Mouse (Mus musculus) cerebellum, adult 2 months (tissue): ENCODE data around the gene Nod2. TPM values are rescaled to one million over a fixed set of nuclear protein-coding genes. Genes with fewer than 3 reads are reported as not detected.

Experiments
- DNase-seq, 2 experiments: peaks; one replicate each; pipeline ENCODE4 v3.0.0; 2021
- H3K27ac ChIP-seq: fragments of 200-500 bp; 2 replicates; pipeline ENCODE4 v1.5.1; 2012; ENCODE audit warnings: low read length, control low read depth, inconsistent platforms; ENCODE audit not compliant: insufficient read depth
- H3K27me3 ChIP-seq: fragments of 200-500 bp; 2 replicates; pipeline ENCODE4 v1.6.1; 2012; ENCODE audit warnings: inconsistent platforms, mild to moderate bottlenecking, low read length, moderate library complexity; ENCODE audit not compliant: control insufficient read depth, insufficient read depth
- H3K4me1 ChIP-seq: fragments of 200-500 bp; 2 replicates; pipeline ENCODE4 v1.6.1; 2011; ENCODE audit warnings: low read length; ENCODE audit not compliant: control insufficient read depth, insufficient read depth
- H3K4me3 ChIP-seq: fragments of 200-500 bp; replicated peaks from 2 replicates; pipeline ENCODE3; 2011; ENCODE audit warnings: mild to moderate bottlenecking, low read depth, low read length, control low read depth; ENCODE audit not compliant: insufficient read depth
- CTCF ChIP-seq: fragments of 200-500 bp; IDR thresholded peaks from 2 replicates; pipeline ENCODE4 v1.5.1; 2011; ENCODE audit warnings: low read depth, mild to moderate bottlenecking, control low read depth, low read length, moderate library complexity, borderline replicate concordance; ENCODE audit not compliant: insufficient read depth
- POLR2A ChIP-seq: fragments of 200-500 bp; IDR thresholded peaks from 2 replicates; pipeline ENCODE4 v1.6.1; 2011; ENCODE audit warnings: low read length, control low read depth, borderline replicate concordance; ENCODE audit not compliant: insufficient read depth
- WGBS: fragments of 180-500 bp; shearing (Covaris S2); methylation state at CpG from one replicate; pipeline ENCODE4 v1.1.7; 2018; 5-methylcytosine and 5-hydroxymethylcytosine counted together
- polyA plus RNA-seq: library from polyadenylated mRNA; depleted of rRNA; stranded (reverse); fragments of >200 nt; gene quantifications from 2 replicates; pipeline ENCODE4 v1.2.3, GENCODE M21; 2012; rRNA removed

Gene Nod2
- polyA plus RNA-seq, 1 experiment: 0.28 TPM

DNA sequence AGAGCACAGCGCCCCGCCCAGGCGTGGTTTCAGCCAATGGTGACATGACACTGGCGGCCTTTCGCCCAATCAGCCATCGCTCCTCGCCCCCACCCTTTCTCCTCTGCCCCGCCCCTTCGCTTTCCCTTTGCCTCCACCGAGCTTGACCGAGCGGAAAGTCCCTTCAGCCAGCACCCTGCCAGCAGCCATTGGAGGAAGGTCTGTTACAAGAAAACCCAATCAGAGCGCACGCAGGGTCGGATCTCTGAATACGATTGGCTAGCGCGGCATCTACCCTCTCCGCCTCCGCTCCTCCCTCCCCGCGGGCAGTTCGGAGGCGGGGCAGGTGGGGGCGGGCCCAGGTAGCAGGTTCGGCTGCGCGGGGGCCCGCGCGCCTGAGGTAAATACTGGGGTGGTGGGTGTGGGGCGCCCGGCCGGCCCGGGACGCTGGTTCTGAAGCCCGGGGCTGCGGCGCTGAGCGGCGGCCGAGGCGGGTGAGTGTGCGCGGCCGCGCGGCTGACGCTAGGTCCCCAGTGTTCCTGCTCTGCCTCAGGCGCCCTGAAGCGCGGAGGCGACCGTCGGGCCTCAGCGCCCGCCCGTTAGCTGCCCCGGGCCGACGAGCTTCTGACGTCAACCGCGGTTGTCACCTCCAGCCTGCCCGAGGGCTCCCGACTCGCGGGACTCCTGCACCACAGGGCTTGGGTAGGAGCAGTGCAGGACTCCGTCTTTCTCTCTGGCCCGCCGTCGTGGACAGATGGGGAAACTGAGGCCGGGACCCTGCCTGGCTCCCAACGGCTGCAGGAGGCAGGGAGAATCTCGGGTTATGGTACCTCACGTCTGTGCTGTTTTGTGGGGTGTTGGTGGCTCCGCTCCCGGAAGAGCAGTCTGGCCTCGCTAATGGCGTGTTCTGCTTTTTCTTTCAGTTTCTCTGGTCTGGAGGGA is 49.9 kb downstream of the Nod2 start, which contains the start of gene Cyld:
Gene Cyld (plus strand): TSS at position 308 of the 921 bp plus-strand sequence.
- TF ChIP-seq POLR2A (0 out of 2 replicates have a peak, but pooled peaks have one; percentile 32), CTCF (no peak)
- peak within 1 kb of the TSS; percentile 88 for H3K4me3 ChIP-seq
- WGBS: under 1% methylated on average over 73 of the region's 80 CpGs

GRCm38 (mm10) chr8:88697642-88698031 is 50.5 kb downstream of the Nod2 start:
- peak; percentile 59 to 65 for DNase-seq
- Histone ChIP-seq H3K27me3 (no peaks in the 10 kb centered on the region), H3K4me3 (peak overlapping the region; percentile 88), H3K27ac (peak overlapping the region; percentile 85), H3K4me1 (peaks cover 2% of the 10 kb centered on the region; the same call in 1 of the 2 replicates)
- 6% methylated on average over 4 of the region's 4 CpGs for WGBS
- TF ChIP-seq POLR2A: no peak

More for the DNA sequence above, 49.9 kb downstream of the Nod2 start, which contains the start of gene Cyld:
- peak; percentile 98 to 100 for DNase-seq
- Histone ChIP-seq H3K27ac (peak within 1 kb of the TSS; percentile 85), H3K4me1 (peaks cover 2% of the 10 kb centered on the region; the same call in 1 of the 2 replicates), H3K27me3 (no peaks in the 10 kb centered on the region)

- peaks cover 2% of the 10 kb centered on the region; the same call in 1 of the 2 replicates for H3K4me1 ChIP-seq
- DNase-seq: no peak
- H3K27me3 ChIP-seq: no peaks in the 10 kb centered on the region
- 23% methylated on average over 2 of the region's 2 CpGs for WGBS
- TF ChIP-seq POLR2A (no peak), CTCF (no peak)
- H3K27ac ChIP-seq: no peak overlapping the region
- H3K4me3 ChIP-seq: peak overlapping the region; percentile 88
These were observed 50.9 kb downstream of the Nod2 start for GRCm38 (mm10) chr8:88698048-88698447.

GRCm38 (mm10) chr8:88701611-88702010 is 54.5 kb downstream of the Nod2 start:
- H3K27me3 ChIP-seq: no peaks in the 10 kb centered on the region
- 9% methylated on average over 2 of the region's 2 CpGs for WGBS
- H3K4me3 ChIP-seq: no peak overlapping the region
- TF ChIP-seq POLR2A (no peak), CTCF (peak; percentile 57; the same call in 1 of the 2 replicates)
- peaks cover 2% of the 10 kb centered on the region; the same call in 1 of the 2 replicates for H3K4me1 ChIP-seq
- DNase-seq: peak; percentile 42 to 59
- no peak overlapping the region for H3K27ac ChIP-seq

GRCm38 (mm10) chr8:88702816-88703215 is 55.7 kb downstream of the Nod2 start:
- Histone ChIP-seq H3K27ac (no peak overlapping the region), H3K4me3 (no peak overlapping the region), H3K27me3 (no peaks in the 10 kb centered on the region), H3K4me1 (peaks cover 2% of the 10 kb centered on the region; the same call in 1 of the 2 replicates)
- WGBS: 86% methylated on average over 3 of the region's 3 CpGs
- DNase-seq: no peak
- no peak for TF ChIP-seq CTCF
- TF ChIP-seq POLR2A: no peak

- WGBS: 94% methylated on average over 2 of the region's 2 CpGs
- no peaks in the 10 kb centered on the region for H3K27me3 ChIP-seq
- TF ChIP-seq CTCF: no peak
- no peak for TF ChIP-seq POLR2A
- no peaks in the 10 kb centered on the region for H3K4me1 ChIP-seq
- H3K27ac ChIP-seq: no peak overlapping the region
- H3K4me3 ChIP-seq: no peak overlapping the region
- no peak for DNase-seq
These were observed 76.3 kb downstream of the Nod2 start for GRCm38 (mm10) chr8:88723256-88723963.

Other genes with a start within 250 kb of the Nod2 start
- 19.4 and 21.5 TPM in 2 replicates for gene Nkd1, start 126.0 kb upstream of the Nod2 start, polyA plus RNA-seq
- gene Snx20, start 11.2 kb upstream of the Nod2 start, polyA plus RNA-seq: 0.59 and 0.90 TPM in 2 replicates
- 26.8 and 27.1 TPM in 2 replicates for gene Cyld, start 49.7 kb downstream of the Nod2 start, polyA plus RNA-seq